Mouse (Mus musculus) stomach, embryonic 16.5 days (tissue): ENCODE measurements around the gene Epdr1. TPM values are rescaled to one million over a fixed set of nuclear protein-coding genes. Genes with fewer than 3 reads are reported as not detected.

Experiments
- ATAC-seq: fragments of 200-750 bp; cut with Nextera tagmentation; 2 replicates; pipeline ENCODE4 v1.8.0; 2017; ENCODE audit warnings: moderate number of reproducible peaks, moderate TSS enrichment; ENCODE audit not compliant: insufficient read depth, low FRiP score
- H3K27ac ChIP-seq: fragments of 300-500 bp; sonication (generic); 2 replicates; pipeline ENCODE4 v1.5.1; 2014; ENCODE audit warnings: low read length
- H3K27me3 ChIP-seq: fragments of 300-500 bp; sonication (generic); 2 replicates; pipeline ENCODE4 v1.6.1; 2014; ENCODE audit warnings: low read length, control low read depth, mixed read lengths; ENCODE audit not compliant: control insufficient read depth, insufficient read depth
- H3K36me3 ChIP-seq: fragments of 300-500 bp; sonication (generic); 2 replicates; pipeline ENCODE4 v1.6.1; 2014; ENCODE audit warnings: low read length; ENCODE audit not compliant: control insufficient read depth, insufficient read depth
- H3K4me1 ChIP-seq: fragments of 300-500 bp; sonication (generic); 2 replicates; pipeline ENCODE4 v1.6.1; 2014; ENCODE audit warnings: low read length, control low read depth, mixed read lengths; ENCODE audit not compliant: control insufficient read depth, insufficient read depth
- H3K4me2 ChIP-seq: fragments of 300-500 bp; sonication (generic); 2 replicates; pipeline ENCODE4 v1.6.1; 2014; ENCODE audit warnings: low read depth, low read length, mixed read lengths
- H3K4me3 ChIP-seq: fragments of 300-500 bp; sonication (generic); replicated peaks from 2 replicates; pipeline ENCODE4 v1.5.1; 2014; ENCODE audit warnings: mild to moderate bottlenecking, low read length
- H3K9ac ChIP-seq: fragments of 300-500 bp; sonication (generic); 2 replicates; pipeline ENCODE4 v1.6.1; 2014; ENCODE audit warnings: low read length
- H3K9me3 ChIP-seq: fragments of 300-500 bp; sonication (generic); replicated peaks from 2 replicates; pipeline ENCODE4 v1.6.1; 2016; ENCODE audit warnings: low read length, control low read depth; ENCODE audit not compliant: control insufficient read depth
- WGBS: fragments of 180-500 bp; shearing (Covaris S2); extraction: QIAGEN DNeasy Blood & Tissue Kit; methylation state at CpG from one replicate; pipeline ENCODE4 v1.1.7; 2014; 5-methylcytosine and 5-hydroxymethylcytosine counted together
- polyA plus RNA-seq: library from polyadenylated mRNA; unstranded; fragments of >200 nt; fragmentation: Nextera tagmentation; extraction: Ambion mirVana; gene quantifications from 2 replicates; pipeline ENCODE4 v1.2.1, GENCODE M21; 2015

The Epdr1 gene
- polyA plus RNA-seq, 1 experiment from 2014 or later = 18.2 TPM

DNA sequence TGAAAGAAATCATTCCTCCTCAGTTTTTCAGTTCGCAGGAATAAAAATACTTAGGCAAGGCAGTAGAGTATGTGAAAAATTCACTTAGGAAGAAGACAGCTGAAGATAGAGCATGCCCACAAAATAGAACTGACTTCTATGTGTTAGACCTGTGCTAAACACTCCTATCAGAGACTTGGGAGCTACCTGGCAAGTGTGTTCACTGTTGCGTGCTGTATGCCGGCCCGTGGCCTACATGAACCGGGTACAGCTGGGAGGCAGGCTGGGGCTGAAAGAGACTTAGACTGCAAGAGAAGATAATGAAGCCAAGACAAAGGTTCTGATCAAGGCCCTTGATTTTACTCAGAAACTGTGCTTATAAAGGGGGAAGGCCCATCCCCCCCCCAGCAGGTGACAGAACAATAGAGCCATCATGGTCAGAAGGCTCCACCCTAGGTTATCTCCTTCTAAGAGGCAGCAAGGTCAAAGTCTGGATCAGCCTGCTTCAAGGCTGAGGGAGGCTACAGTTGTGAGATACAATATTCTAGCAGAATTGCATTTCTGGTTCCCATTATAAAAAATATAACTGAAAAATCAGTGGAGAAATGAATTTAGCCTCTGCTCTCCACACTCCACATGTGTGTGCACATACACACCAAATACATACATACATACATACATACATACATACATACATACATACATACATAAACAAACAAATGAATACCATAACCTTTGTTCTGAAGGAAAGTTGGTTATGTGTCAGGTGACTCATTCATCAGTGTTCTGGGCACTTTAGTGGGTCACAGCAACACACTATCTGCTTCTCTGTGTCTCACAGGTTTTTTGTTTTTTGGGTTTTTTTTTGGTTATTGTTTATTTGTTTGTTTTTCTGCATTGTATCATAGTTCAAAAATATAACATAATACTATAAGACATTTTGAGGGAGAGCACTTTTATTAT lies 11.3 kb upstream of the Epdr1 start:
- ATAC-seq = no peak
- Histone ChIP-seq H3K9me3 (no peaks in the 10 kb centered on the region), H3K4me1 (no peaks in the 10 kb centered on the region), H3K36me3 (no peaks in the 10 kb centered on the region), H3K9ac (no peak overlapping the region), H3K27ac (no peak overlapping the region), H3K4me2 (no peak overlapping the region), H3K27me3 (no peaks in the 10 kb centered on the region), H3K4me3 (no peak overlapping the region)
- WGBS = 90% methylated on average over 5 of the region's 5 CpGs

DNA sequence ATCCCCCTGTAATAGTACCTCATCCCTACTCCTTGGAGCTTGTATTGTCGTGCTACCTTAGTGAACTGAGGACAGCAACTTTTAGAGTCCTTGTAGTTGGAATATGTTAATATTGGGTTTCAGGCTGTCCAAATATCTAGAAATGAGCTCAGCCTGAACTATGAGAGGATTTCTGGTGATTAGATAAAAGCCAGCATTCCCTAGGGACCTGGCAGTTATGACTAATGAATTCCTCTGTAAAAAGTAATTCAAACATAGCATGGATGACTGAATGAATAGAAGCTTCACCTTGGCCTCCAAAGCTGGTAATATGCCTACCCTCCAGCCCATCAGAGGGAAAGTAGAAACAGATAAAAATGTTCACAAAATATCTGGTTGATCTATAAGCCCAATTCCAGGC lies 6.7 kb upstream of the Epdr1 start:
- no peak overlapping the region for H3K9ac ChIP-seq
- peaks cover 6% of the 10 kb centered on the region for H3K4me1 ChIP-seq
- no peak overlapping the region for H3K27ac ChIP-seq
- no peak overlapping the region for H3K4me3 ChIP-seq
- no peak for ATAC-seq
- H3K9me3 ChIP-seq = no peaks in the 10 kb centered on the region
- H3K36me3 ChIP-seq = no peaks in the 10 kb centered on the region
- no peak overlapping the region for H3K4me2 ChIP-seq
- 66% methylated on average over 1 of the region's 1 CpGs for WGBS
- H3K27me3 ChIP-seq = peaks cover 14% of the 10 kb centered on the region

DNA sequence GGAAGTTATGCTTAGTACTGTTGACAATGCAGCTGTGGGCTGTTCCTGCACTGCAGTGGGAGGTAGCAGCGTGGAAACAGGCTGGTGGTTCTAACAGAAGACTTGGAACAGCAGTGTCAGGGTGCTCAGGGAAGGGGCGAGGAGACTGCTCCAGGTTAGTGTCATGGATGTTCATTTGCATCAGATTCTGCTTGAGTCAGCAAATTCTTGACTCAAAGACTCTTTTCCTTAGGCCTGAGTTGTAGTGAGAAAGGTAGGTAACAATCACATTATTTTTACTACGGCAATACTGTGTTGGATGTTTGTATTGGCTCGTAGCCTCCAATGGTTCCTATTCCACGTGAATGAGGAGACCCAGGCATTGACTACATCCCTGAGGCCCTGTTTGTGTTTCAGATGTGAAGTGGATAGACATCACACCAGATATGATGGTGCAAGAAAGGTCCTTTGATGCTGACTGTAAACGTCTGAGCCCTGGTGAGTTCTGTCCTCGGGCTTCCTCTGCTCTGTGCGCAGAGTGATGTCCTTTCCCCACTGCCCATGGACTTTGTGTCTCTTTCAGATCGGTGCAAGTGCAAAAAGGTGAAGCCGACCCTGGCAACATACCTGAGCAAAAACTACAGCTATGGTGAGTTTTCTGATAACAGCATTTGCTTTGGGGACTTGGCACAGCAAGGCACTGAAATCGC lies 5.0 kb upstream of the Epdr1 start:
- 83% methylated on average over 11 of the region's 11 CpGs for WGBS
- no peak overlapping the region for H3K27ac ChIP-seq
- H3K36me3 ChIP-seq = no peaks in the 10 kb centered on the region
- no peak overlapping the region for H3K9ac ChIP-seq
- H3K4me2 ChIP-seq = 0 out of 2 replicates have a peak overlapping the region, but pooled peaks have one; percentile 85
- peaks cover 14% of the 10 kb centered on the region for H3K27me3 ChIP-seq
- H3K9me3 ChIP-seq = no peaks in the 10 kb centered on the region
- no peak for ATAC-seq
- peaks cover 6% of the 10 kb centered on the region for H3K4me1 ChIP-seq
- H3K4me3 ChIP-seq = no peak overlapping the region

DNA sequence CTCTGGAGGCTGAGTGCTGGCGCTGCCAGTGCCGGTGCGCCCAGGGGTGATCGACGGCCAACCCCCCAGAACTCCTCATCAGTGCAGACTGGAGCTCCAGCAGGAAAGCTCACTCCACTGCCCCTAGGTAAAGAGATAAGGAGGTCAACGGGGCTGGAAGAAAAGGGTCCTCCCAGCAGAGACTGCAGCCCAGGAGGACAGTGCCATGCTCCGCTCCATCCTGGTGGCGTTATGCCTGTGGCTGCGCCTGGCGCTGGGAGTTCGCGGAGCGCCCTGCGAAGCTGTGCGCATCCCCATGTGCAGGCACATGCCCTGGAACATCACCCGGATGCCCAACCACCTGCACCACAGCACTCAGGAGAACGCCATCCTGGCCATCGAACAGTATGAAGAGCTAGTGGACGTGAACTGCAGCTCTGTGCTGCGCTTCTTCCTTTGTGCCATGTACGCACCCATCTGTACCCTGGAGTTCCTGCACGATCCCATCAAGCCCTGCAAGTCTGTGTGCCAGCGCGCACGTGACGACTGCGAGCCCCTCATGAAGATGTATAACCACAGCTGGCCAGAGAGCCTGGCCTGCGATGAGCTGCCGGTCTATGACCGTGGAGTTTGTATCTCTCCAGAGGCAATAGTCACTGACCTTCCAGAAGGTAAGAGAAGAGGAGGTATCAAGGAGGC lies 3.6 kb upstream of the Epdr1 start:
- H3K9me3 ChIP-seq = no peaks in the 10 kb centered on the region
- H3K36me3 ChIP-seq = no peaks in the 10 kb centered on the region
- no peak overlapping the region for H3K27ac ChIP-seq
- H3K9ac ChIP-seq = peak overlapping the region; percentile 68
- peaks cover 6% of the 10 kb centered on the region for H3K4me1 ChIP-seq
- H3K4me3 ChIP-seq = peak overlapping the region; percentile 54
- H3K4me2 ChIP-seq = peak overlapping the region; percentile 85
- no peak for ATAC-seq
- H3K27me3 ChIP-seq = peaks cover 14% of the 10 kb centered on the region
- WGBS = 19% methylated on average over 30 of the region's 30 CpGs

DNA sequence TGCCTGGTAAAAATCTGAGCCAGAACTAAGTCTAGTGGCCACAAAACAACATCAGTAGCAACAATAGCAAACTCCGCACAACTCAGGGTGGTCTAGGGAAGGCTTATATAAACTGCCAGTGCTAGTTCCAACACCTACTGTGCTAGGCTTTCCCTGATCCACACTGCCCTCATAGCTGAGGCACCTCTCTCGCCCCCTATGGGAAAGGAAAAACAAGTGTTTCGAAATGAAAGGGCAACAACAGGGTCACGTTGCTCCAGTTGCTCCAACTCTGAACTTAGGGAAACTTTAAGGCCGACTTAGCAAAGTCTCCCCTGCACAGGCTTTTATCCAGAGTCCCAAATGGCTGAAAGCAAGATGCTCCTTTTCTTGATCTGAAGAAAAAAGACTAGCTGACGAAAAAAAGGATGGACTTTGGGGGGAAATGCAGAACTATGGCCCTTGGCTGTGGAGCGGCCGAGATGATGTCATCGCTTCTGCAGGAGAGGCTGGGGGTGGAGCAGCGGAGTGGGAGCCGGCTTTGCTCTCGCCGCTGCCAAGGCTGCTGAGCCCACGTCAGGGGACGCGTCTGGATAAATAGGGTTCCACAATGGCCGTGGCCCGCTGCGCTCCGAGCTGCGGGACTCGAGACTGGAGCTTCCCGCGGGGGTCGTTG lies 3.0 kb upstream of the Epdr1 start, which contains the start of gene Sfrp4:
TSS of gene Sfrp4 (plus strand) at position 532 of the 655 bp plus-strand sequence.
- no peaks in the 10 kb centered on the region for H3K9me3 ChIP-seq
- H3K4me2 ChIP-seq = peak within 1 kb of the TSS; percentile 85
- WGBS = 4% methylated on average over 25 of the region's 25 CpGs
- H3K36me3 ChIP-seq = no peaks in the 10 kb centered on the region
- peak; percentile 76; the same call in 1 of the 2 replicates for ATAC-seq
- no peak within 1 kb of the TSS for H3K27ac ChIP-seq
- peaks cover 6% of the 10 kb centered on the region for H3K4me1 ChIP-seq
- H3K27me3 ChIP-seq = peaks cover 14% of the 10 kb centered on the region
- H3K9ac ChIP-seq = peak within 1 kb of the TSS; percentile 68
- H3K4me3 ChIP-seq = peak within 1 kb of the TSS; percentile 54

DNA sequence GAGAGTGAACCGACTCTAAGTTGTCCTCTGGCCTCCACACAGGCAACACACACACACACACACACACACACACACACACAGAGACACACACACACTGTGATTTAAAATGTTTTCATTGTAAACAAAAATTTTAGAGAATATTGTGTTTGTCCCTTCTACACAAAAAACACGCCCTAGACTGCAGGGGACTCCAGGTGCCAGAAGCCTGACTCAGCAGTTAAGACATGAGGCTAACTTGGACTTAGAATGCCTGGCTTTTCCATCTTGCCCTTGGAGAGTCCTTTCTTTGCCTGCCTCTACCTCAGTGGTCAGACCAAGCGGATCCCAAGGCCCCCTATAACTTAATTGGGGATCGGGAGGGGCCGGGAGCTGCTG lies 899 bp downstream of the Epdr1 start:
- peaks cover 6% of the 10 kb centered on the region for H3K4me1 ChIP-seq
- H3K9me3 ChIP-seq = no peaks in the 10 kb centered on the region
- H3K27ac ChIP-seq = no peak overlapping the region
- WGBS = 10% methylated on average over 5 of the region's 5 CpGs
- no peaks in the 10 kb centered on the region for H3K36me3 ChIP-seq
- peak overlapping the region; percentile 92 for H3K4me2 ChIP-seq
- ATAC-seq = no peak
- peak overlapping the region; percentile 67 for H3K4me3 ChIP-seq
- peak overlapping the region; percentile 89 for H3K9ac ChIP-seq
- peaks cover 7% of the 10 kb centered on the region for H3K27me3 ChIP-seq

DNA sequence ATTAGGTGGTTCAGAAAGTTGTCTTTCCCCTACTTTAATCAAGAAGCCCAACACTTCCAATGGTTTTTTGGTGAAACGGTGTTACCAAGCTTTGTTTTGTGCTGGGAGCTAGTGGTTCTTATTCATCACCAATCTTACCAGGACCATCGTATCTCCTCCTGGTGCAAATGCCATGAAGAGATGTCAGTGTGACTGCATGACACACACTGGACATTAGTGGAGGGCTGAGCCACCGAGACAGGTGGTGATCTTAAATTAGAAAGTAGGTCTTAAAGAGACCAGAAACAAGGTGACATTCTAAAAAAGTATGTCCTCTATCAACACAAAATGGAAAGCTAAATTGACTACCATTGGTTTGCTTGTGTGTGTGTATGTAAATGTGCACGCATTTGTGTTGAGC lies 1.6 kb downstream of the Epdr1 start:
- Histone ChIP-seq H3K4me2 (no peak overlapping the region), H3K36me3 (no peaks in the 10 kb centered on the region), H3K27ac (no peak overlapping the region), H3K9ac (no peak overlapping the region), H3K9me3 (no peaks in the 10 kb centered on the region), H3K27me3 (no peaks in the 10 kb centered on the region), H3K4me1 (peaks cover under 1% of the 10 kb centered on the region), H3K4me3 (no peak overlapping the region)
- no peak for ATAC-seq
- WGBS = 89% methylated on average over 4 of the region's 4 CpGs

DNA sequence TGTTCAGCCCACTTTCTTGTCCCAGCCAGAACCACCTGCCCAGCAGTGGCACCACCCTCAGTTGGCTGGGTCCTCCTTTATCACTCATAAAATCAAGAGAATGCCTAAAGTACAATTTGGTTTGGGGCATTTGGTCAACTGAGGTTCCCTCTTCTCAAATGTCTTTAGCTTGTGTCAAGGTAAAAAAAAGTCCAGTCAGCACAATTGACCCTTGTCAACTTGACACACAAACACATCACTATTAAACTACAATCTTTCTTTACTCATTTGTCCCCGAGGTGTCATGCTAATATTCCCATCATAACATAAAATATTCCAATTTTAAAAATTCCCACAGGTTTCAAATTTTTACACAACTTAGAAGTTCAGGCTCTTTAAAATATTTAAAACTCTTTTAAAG lies 5.4 kb downstream of the Epdr1 start:
- Histone ChIP-seq H3K4me3 (no peak overlapping the region), H3K36me3 (no peaks in the 10 kb centered on the region), H3K9me3 (no peaks in the 10 kb centered on the region), H3K27me3 (no peaks in the 10 kb centered on the region), H3K4me1 (no peaks in the 10 kb centered on the region), H3K9ac (no peak overlapping the region), H3K27ac (no peak overlapping the region), H3K4me2 (no peak overlapping the region)
- 93% methylated on average over 1 of the region's 1 CpGs for WGBS
- ATAC-seq = no peak
